Mouse (Mus musculus) kidney, adult 18-20 months (tissue): ENCODE data around the gene Mgat4e.

ENCODE experiments used
- DNase-seq: peaks from one replicate; pipeline ENCODE4 v3.0.0; 2021

The Mgat4e gene

GRCm38 (mm10) chr1:134549632-134550132, at the start of gene Mgat4e:
TSS of gene Mgat4e (minus strand) at chr1:134549682.
- no peak for DNase-seq

- no peak for DNase-seq
These were observed 48.0 kb upstream of the Mgat4e start for GRCm38 (mm10) chr1:134597339-134598054.

GRCm38 (mm10) chr1:134591773-134592172, 42.3 kb upstream of the Mgat4e start:
- DNase-seq = no peak

- DNase-seq = no peak
These were observed 40.2 kb upstream of the Mgat4e start for GRCm38 (mm10) chr1:134589676-134590075.

- no peak for DNase-seq
These were observed 34.1 kb upstream of the Mgat4e start for GRCm38 (mm10) chr1:134583560-134583959.

GRCm38 (mm10) chr1:134580796-134581195, 31.3 kb upstream of the Mgat4e start:
- no peak for DNase-seq

GRCm38 (mm10) chr1:134577384-134578120, 28.1 kb upstream of the Mgat4e start:
- no peak for DNase-seq

GRCm38 (mm10) chr1:134573932-134574315, 24.4 kb upstream of the Mgat4e start:
- no peak for DNase-seq

- DNase-seq = no peak
These were observed 23.9 kb upstream of the Mgat4e start for GRCm38 (mm10) chr1:134573300-134573931.

GRCm38 (mm10) chr1:134570631-134571030, 21.1 kb upstream of the Mgat4e start:
- no peak for DNase-seq

- no peak for DNase-seq
These were observed 20.7 kb upstream of the Mgat4e start for GRCm38 (mm10) chr1:134570171-134570570.

GRCm38 (mm10) chr1:134567511-134567910, 18.0 kb upstream of the Mgat4e start:
- DNase-seq = no peak

GRCm38 (mm10) chr1:134563726-134564125, 14.2 kb upstream of the Mgat4e start:
- DNase-seq = no peak

GRCm38 (mm10) chr1:134562457-134562856, 13.0 kb upstream of the Mgat4e start:
- DNase-seq = no peak

- DNase-seq = no peak
These were observed 12.3 kb upstream of the Mgat4e start for GRCm38 (mm10) chr1:134561770-134562143.

- peak; percentile 44 for DNase-seq
These were observed 11.6 kb upstream of the Mgat4e start for GRCm38 (mm10) chr1:134560801-134561769.

- no peak for DNase-seq
These were observed 10.9 kb upstream of the Mgat4e start for GRCm38 (mm10) chr1:134560396-134560795.

- DNase-seq = peak; percentile 93
These were observed 10.5 kb upstream of the Mgat4e start, which contains the start of gene Kdm5b for GRCm38 (mm10) chr1:134559976-134560375. TSS of gene Kdm5b (plus strand) at chr1:134560171.

GRCm38 (mm10) chr1:134559226-134559625, 9.7 kb upstream of the Mgat4e start:
- DNase-seq = no peak

- DNase-seq = no peak
These were observed 9.0 kb upstream of the Mgat4e start for GRCm38 (mm10) chr1:134558511-134558910.

- peak; percentile 97 for DNase-seq
These were observed 7.3 kb upstream of the Mgat4e start for GRCm38 (mm10) chr1:134556671-134557218.
